Mouse (Mus musculus) kidney, adult 2 months (tissue): ENCODE results near the gene Ptpre. TPM values are rescaled to one million over a fixed set of nuclear protein-coding genes. Genes with fewer than 3 reads are reported as not detected.
A peak's percentile ranks its signal among the peaks of the same experiment; 100 is the strongest.

Experiments used
- DNase-seq: peaks from one replicate; pipeline ENCODE4 v3.0.0; 2021
- H3K27ac ChIP-seq: fragments of 200-500 bp; 2 replicates; pipeline ENCODE4 v1.5.1; 2012; ENCODE audit warnings: low read depth, low read length, control low read depth, inconsistent platforms; ENCODE audit not compliant: insufficient read depth
- H3K27me3 ChIP-seq: fragments of 200-500 bp; replicated peaks from 2 replicates; pipeline ENCODE4 v1.6.1; 2012; ENCODE audit warnings: mild to moderate bottlenecking, moderate library complexity, low read length, inconsistent platforms; ENCODE audit not compliant: control insufficient read depth, insufficient read depth
- H3K36me3 ChIP-seq: fragments of 200-500 bp; 2 replicates; pipeline ENCODE4 v1.6.1; 2012; ENCODE audit warnings: mild to moderate bottlenecking, moderate library complexity, low read length, inconsistent platforms; ENCODE audit not compliant: control insufficient read depth, insufficient read depth
- H3K4me1 ChIP-seq: fragments of 200-500 bp; 2 replicates; pipeline ENCODE4 v1.6.1; 2011; ENCODE audit warnings: low read length; ENCODE audit not compliant: control insufficient read depth, insufficient read depth
- H3K4me3 ChIP-seq: fragments of 200-500 bp; 2 replicates; pipeline ENCODE4 v1.5.1; 2011; ENCODE audit warnings: mild to moderate bottlenecking, low read depth, low read length, control low read depth; ENCODE audit not compliant: insufficient read depth
- CTCF ChIP-seq: fragments of 200-500 bp; conservative IDR thresholded peaks from 2 replicates; pipeline ENCODE4 v1.5.1; 2011; ENCODE audit warnings: low read depth, mild to moderate bottlenecking, control low read depth, low read length, moderate library complexity, mixed read lengths; ENCODE audit not compliant: insufficient read depth, insufficient read length
- POLR2A ChIP-seq: fragments of 200-500 bp; IDR thresholded peaks from one replicate; pipeline ENCODE4 v1.6.1; 2011; ENCODE audit warnings: low read depth, low read length, control low read depth
- WGBS: fragments of 180-500 bp; shearing (Covaris S2); methylation state at CpG from one replicate; pipeline ENCODE4 v1.1.7; 2018; 5-methylcytosine and 5-hydroxymethylcytosine counted together
- polyA plus RNA-seq: library from polyadenylated mRNA; depleted of rRNA; stranded (reverse); fragments of >200 nt; gene quantifications from 2 replicates; pipeline ENCODE4 v1.2.3, GENCODE M21; 2012

Gene Ptpre
- polyA plus RNA-seq, 1 experiment = 2.5 TPM

GRCm38 (mm10) chr7:135654288-135654687 is 117.0 kb downstream of the Ptpre start:
- Histone ChIP-seq H3K4me3 (no peak overlapping the region), H3K4me1 (no peaks in the 10 kb centered on the region), H3K27ac (no peak overlapping the region), H3K27me3 (no peaks in the 10 kb centered on the region), H3K36me3 (no peaks in the 10 kb centered on the region)
- TF ChIP-seq POLR2A (no peak), CTCF (no peak)
- 82% methylated on average over 6 of the region's 6 CpGs for WGBS
- DNase-seq = no peak

- peak; percentile 8 for DNase-seq
- no peaks in the 10 kb centered on the region for H3K27me3 ChIP-seq
- H3K4me1 ChIP-seq = no peaks in the 10 kb centered on the region
- H3K27ac ChIP-seq = no peak overlapping the region
- no peaks in the 10 kb centered on the region for H3K36me3 ChIP-seq
- TF ChIP-seq CTCF = no peak
- TF ChIP-seq POLR2A = no peak
- no peak overlapping the region for H3K4me3 ChIP-seq
- WGBS = 75% methylated on average over 4 of the region's 4 CpGs
Measured at GRCm38 (mm10) chr7:135655113-135655512, 117.8 kb downstream of the Ptpre start.

- Histone ChIP-seq H3K27ac (no peak overlapping the region), H3K4me1 (no peaks in the 10 kb centered on the region), H3K27me3 (no peaks in the 10 kb centered on the region), H3K36me3 (no peaks in the 10 kb centered on the region), H3K4me3 (no peak overlapping the region)
- no peak for TF ChIP-seq CTCF
- TF ChIP-seq POLR2A = no peak
- 93% methylated on average over 7 of the region's 7 CpGs for WGBS
- DNase-seq = no peak
Measured at GRCm38 (mm10) chr7:135658150-135658549, 120.9 kb downstream of the Ptpre start.

- TF ChIP-seq CTCF (no peak), POLR2A (no peak)
- DNase-seq = peak; percentile 15
Measured at GRCm38 (mm10) chr7:135659314-135659935, 122.1 kb downstream of the Ptpre start.

GRCm38 (mm10) chr7:135660314-135660713 is 123.0 kb downstream of the Ptpre start:
- H3K27me3 ChIP-seq = no peaks in the 10 kb centered on the region
- no peak for TF ChIP-seq CTCF
- TF ChIP-seq POLR2A = no peak
- no peak overlapping the region for H3K27ac ChIP-seq
- H3K36me3 ChIP-seq = no peaks in the 10 kb centered on the region
- H3K4me1 ChIP-seq = no peaks in the 10 kb centered on the region
- no peak overlapping the region for H3K4me3 ChIP-seq
- DNase-seq = no peak

More at GRCm38 (mm10) chr7:135659314-135659935, 122.1 kb downstream of the Ptpre start:
- no peaks in the 10 kb centered on the region for H3K36me3 ChIP-seq
- no peaks in the 10 kb centered on the region for H3K27me3 ChIP-seq
- no peaks in the 10 kb centered on the region for H3K4me1 ChIP-seq
- H3K4me3 ChIP-seq = no peak overlapping the region
- WGBS = 72% methylated on average over 5 of the region's 5 CpGs
- no peak overlapping the region for H3K27ac ChIP-seq

GRCm38 (mm10) chr7:135664211-135664610 is 126.9 kb downstream of the Ptpre start:
- DNase-seq = no peak
- H3K4me1 ChIP-seq = no peaks in the 10 kb centered on the region
- WGBS = 79% methylated on average over 7 of the region's 7 CpGs
- no peak overlapping the region for H3K4me3 ChIP-seq
- no peaks in the 10 kb centered on the region for H3K27me3 ChIP-seq
- no peaks in the 10 kb centered on the region for H3K36me3 ChIP-seq
- no peak overlapping the region for H3K27ac ChIP-seq
- no peak for TF ChIP-seq POLR2A
- TF ChIP-seq CTCF = no peak

GRCm38 (mm10) chr7:135666314-135666713 is 129.0 kb downstream of the Ptpre start:
- TF ChIP-seq CTCF (no peak), POLR2A (no peak)
- 82% methylated on average over 2 of the region's 2 CpGs for WGBS
- DNase-seq = no peak
- Histone ChIP-seq H3K36me3 (no peaks in the 10 kb centered on the region), H3K27ac (no peak overlapping the region), H3K4me3 (no peak overlapping the region), H3K27me3 (no peaks in the 10 kb centered on the region), H3K4me1 (no peaks in the 10 kb centered on the region)
